Mouse (Mus musculus): ENCODE results near the gene March7.

Gene March7

GRCm38 (mm10) chr2:60289451-60289850 is 79.8 kb downstream of the March7 start:
- DNase-seq: no peak

- DNase-seq: no peak
These were observed 81.7 kb downstream of the March7 start for GRCm38 (mm10) chr2:60291381-60291780.

- no peak for DNase-seq
These were observed 88.6 kb downstream of the March7 start for GRCm38 (mm10) chr2:60298266-60298665.

GRCm38 (mm10) chr2:60299323-60299722 is 89.6 kb downstream of the March7 start:
- no peak for DNase-seq
